Mouse (Mus musculus) retina, postnatal 7 days (tissue): ENCODE data around the gene Btbd3.
"Not testable (repeated sequence)": the region's sequence is repeated elsewhere in the genome, so short reads cannot be mapped to it uniquely, and the experiment has no call there.

Source experiments
- DNase-seq: peaks from one replicate; pipeline ENCODE4 v3.0.0-alpha.2; 2012; ENCODE audit warnings: low read depth, low spot score

Btbd3 gene

DNA sequence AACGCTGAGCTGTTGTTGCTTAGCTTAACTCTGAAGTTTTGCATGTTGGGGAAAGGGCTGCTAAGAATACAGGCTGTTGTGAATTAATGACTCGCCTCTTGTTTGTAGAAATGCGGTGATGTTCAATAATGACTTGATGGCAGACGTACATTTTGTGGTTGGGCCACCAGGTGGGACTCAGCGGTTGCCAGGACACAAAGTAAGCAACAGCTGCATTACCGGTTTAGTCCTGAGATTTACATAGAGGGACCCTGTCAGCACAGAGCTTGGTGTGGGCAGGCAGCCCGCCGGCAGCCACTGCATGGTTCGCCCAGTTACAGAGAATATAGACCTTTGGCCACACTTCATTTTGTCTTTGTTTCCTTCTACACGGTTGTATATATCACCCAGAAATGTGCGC is 23.3 kb downstream of the Btbd3 start:
- no peak for DNase-seq

DNA sequence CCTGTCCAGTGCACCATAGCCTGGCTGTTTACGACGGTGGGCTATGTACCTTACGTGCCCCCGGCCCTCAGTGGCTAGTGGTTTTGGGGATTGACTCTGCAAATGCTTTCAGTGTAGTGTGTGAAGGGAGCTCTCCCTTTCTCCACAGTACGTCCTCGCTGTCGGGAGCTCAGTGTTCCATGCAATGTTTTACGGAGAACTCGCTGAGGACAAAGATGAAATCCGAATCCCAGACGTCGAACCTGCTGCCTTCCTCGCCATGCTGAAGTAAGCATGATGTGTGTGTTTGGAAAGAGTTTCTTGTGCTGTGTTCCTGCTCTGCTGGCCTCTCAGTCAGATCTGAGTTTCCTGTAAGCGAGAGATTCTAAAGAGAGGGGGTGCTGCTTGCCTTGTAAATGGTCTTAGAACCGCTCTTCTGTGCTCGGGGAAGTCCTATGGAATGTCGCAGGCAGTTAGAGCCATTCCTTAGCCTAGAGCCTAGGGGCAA is 23.9 kb downstream of the Btbd3 start:
- no peak for DNase-seq

DNA sequence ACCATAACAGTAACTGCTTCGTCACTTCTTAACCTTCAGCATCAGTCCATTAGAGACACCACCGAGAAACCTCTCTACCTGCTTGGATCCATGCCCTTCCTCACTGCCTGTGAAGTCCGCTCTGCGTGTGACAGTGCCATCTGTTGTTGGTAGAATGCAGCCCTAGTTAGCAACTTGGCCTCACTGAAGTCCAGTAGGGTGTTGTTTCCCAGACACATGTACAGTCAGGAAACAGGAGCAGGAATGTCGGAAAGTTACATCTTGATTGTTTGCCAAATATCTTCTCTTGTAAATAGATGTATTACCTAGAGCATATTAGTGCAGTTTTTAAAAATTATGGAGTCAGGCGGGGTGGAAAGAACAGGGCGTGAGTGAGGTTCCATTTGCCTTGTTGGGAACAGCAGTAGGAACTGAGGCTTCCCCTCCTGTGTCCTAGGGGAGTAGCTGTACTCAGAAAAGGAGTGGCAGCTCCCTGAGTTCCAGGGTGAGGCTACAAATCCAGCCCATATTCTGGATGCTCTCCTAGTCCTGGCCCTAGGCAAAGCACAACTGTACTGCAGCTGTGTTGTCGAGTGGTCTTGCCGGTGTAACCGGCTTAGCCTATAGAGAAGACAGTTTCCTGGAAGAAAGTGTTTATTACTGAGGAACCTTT is 25.3 kb downstream of the Btbd3 start:
- no peak for DNase-seq

DNA sequence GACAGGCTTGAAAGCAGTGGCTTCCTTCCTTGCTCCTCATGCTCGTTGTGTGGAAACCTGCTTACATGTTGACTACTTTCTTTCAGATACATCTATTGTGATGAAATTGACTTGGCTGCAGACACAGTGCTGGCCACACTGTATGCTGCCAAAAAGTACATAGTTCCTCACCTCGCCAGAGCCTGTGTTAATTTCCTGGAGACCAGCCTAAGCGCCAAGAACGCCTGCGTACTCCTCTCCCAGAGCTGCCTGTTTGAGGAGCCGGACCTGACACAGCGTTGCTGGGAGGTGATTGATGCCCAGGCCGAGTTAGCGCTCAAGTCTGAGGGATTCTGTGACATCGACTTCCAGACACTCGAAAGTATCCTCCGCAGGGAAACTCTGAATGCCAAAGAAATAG is 27.0 kb downstream of the Btbd3 start:
- no peak for DNase-seq

DNA sequence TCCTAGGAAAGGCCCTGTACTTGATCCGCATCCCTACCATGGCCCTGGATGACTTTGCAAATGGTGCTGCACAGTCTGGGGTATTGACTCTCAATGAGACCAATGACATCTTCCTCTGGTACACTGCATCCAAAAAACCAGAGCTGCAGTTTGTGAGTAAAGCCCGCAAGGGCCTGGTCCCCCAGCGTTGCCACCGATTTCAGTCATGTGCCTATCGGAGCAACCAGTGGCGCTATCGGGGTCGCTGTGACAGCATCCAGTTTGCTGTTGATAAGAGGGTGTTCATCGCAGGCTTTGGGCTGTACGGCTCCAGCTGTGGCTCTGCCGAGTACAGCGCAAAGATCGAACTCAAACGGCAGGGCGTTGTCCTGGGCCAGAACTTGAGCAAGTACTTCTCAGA is 27.5 kb downstream of the Btbd3 start:
- DNase-seq: no peak

DNA sequence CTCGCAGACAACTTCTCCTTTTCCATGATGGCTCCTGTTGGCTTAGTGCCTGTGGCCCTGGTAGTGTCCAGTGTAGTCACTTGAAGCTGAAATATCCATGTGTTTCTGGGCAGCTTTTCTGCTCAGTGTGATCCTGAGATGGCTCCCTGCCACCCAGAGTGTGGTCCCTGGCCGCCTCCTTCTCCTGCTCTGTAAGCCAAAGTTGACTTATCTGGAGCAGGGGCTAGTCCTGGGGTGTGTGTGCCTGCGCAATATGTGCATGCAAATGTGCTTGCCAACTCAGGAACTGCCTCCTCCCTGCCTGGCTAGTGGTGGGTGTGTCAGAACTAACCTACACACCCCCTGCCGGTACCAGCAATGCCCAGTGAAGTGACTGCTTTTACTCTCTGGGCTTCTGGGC is 29.4 kb downstream of the Btbd3 start:
- no peak for DNase-seq

DNA sequence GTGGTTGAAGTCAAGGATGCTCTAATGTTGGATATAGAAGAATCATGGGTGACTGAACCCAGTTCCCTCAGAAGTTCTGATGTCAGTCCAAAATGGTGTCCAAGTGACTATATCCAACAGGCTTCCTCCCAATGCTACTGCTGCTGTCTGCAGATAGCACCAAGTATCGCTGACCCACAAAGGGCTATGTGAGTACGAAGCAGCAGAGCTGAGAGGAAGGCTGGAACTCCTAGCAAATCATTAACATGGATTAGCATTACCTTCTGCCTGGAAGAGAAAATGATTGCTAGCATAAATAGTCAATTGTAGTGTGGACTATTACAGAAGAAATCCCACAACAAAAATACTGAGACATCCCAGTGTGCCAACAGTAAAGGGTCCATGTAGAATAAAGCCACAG is 33.8 kb downstream of the Btbd3 start:
- DNase-seq: no peak

DNA sequence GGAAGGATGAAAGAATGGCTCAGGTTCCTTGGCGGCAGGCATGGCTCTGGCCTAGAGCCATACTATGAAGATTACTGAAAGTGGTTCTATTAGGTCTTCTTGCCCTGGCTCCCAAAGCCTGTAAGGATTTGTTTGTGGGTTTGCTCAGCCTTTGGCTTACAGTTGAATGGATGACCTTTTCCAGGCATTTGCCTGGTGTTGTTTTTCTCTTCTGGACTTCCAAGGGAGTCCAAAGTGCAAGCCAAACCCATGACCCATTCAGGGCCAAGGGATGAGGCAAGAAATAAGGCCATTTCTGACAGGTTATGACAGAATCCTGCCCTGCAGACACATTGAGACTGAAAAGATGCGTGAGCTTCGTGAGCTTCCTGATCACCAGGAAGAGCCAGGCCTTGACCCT is 37.9 kb downstream of the Btbd3 start:
- no peak for DNase-seq

DNA sequence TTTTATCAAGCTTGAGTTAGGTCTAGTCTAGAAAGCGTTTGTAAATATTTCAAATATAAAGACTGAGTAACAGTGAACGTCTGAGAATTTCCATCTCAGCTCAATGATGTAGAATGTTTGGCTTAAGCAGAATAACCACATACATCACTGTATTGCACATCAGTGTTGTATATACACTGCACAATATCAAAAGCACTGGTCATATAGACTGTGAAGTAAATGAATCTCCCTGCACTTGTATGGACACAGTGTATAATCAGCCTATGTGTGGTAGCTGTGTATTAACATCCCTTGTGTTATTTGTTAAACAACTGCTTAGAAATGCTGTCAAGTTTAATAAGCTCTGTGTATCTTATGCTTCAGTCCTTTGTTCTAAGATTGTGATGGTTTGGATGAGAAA is 49.9 kb downstream of the Btbd3 start:
- no peak for DNase-seq

DNA sequence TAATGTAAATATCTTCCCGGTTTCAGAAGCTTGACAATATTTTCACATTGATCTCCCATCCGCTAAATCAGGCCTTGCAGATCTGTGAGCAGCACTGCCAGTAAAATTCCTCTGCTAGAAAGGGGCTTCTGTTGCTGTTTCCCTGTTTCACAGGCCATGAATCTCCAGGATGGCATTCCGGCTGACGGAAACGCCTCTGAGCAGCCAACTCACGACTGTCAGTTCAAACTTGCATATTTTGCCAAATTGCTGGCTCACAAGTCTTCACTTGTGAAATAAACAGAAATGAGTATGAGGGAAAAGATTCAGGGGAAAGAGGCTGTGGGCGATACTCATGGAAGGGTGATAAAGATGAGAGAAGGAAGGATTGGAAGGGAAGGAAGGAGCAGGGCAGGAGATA is 59.3 kb downstream of the Btbd3 start:
- no peak for DNase-seq

DNA sequence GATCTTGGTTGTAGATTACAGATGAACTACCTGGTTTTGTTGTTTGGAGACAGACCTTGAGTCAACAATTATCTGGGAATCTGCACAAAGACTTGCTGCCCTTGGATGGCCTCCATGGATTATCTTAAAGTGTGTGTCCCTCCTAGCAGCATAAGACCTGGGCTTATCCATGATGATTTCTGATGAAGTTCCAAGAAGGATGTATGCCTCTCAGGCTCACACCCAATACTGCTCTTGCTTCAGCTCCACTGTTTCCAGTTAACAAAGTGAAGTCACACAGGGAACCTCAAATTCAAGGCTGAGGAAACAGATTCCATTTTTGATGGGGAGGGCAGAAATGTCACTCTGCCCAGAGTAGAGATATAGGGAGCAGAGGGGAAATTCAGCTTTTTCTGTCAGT is 64.0 kb downstream of the Btbd3 start:
- no peak for DNase-seq

DNA sequence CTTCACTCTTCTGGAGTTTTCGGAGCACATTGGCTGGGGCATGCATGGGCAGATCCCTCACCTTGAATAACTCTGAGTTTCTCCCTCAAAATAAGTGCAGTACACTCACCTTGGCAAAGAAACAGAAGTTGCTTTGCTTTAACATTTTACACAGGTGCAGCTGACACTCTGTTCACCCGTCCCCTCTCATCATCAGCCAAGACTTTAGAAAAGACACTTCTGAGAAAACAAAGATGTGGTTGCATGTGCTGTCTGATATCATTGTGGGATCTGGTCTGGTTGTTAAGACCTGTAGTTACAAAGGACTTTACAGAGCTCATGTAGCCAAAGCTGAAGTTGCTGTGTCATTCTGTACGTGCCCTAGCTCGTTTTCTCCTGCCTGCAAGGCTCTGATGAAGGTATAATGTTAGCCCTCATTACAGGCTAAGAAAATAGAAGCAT is 64.7 kb downstream of the Btbd3 start:
- no peak for DNase-seq

DNA sequence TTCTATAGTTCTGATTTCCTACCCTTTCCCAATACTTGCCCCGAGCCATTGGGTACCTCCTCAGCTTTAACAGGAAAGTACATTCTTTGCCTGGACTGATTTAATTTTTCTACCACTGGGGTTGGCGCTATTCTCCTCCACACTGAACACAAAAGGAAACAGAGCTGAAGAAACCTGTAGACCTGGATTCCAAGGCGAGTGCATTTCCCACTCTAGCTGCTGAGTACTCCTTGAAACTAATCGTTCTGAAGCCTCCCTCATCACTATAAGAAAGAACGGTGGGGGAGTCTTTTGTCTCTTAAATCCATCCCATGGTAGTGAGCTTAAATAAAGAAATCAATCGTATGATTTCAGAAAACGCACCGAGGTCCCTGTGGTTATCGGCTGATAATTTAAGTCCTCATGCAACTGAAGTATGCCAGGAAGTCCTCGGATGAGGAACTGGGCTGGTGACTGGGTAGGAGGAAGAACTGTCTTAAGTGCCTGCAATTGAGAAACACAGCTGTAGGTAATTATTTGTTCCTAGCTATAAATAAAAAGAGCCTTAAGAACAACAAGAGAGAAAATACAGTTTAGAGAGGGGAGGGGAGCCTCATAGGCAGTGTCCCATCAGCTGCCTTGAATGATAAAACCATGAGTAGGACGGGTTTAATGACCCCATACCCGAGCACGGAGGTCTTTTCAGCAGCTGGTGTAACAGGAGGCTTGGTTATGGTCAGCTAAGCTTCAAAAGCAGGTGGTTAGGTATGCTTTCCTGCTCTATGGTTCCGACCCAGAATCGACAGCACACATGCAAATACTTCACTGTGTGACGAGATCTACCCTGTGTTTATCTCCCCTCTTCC is 66.1 kb downstream of the Btbd3 start:
- DNase-seq: no peak

DNA sequence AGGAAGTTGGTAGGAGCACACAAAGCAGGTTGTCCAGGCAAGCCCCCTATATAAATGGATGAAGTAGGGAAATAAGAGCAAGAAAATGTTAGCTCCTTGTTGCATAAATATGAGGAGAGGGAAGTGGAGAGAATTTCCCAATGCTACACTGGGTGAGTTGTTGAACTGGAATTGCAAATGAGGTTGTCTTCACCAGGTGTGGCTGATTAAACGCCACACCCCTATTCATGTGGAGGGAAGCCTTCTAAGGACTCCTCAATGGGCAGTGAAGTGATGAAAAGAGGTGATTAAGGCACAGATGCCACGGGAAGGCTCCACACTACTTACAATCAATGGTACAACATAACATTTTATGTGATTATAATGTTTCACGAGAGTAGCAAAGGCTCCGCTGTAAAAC is 70.0 kb downstream of the Btbd3 start:
- no peak for DNase-seq

DNA sequence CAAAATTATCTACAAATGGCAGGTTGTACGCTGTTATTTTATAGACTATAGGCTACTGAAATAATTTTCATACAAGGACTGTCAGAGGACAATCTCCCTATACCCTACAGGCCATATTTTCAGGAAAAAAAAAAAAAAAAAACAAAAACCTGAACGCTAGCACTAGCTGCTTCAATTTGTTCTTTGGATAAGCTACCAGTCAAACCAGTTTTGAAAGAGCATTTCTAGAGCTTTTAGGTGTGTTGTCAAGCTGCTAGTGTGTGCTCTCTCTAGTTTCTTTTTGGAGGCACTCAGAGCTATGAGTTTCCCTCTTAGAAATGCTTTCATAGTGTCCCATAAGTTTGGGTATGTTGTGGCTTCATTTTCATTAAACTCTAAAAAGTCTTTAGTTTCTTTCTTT is 77.8 kb downstream of the Btbd3 start:
- DNase-seq: not testable (repeated sequence)

DNA sequence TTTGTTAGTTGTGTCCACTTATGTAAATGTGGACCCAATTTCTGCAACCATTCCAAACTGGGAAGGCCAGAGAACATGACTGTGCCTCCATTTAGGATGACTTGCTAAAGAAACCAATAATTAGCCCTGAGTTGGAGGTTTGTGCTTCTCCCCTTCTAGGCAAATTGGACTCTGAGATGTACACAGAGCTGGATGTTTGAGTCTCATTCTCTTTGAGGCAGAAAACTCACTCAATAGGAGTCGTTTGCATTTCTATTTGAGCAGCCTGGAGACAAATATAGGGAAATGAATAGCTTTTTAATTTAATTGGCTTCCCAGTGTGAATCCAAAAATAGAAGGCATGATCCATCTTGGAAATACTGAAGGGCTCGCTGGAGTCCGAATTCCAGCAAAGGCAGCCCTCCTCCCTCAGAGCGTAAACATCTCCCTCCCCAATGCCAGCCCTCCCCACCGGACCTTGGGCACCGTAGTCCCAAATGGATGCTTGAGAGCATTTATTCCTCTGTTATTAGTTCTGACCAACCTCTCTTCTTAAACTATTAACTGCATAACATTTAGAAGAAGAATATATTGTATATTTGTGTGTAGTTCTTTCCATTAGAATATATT is 81.6 kb downstream of the Btbd3 start:
- DNase-seq: no peak

DNA sequence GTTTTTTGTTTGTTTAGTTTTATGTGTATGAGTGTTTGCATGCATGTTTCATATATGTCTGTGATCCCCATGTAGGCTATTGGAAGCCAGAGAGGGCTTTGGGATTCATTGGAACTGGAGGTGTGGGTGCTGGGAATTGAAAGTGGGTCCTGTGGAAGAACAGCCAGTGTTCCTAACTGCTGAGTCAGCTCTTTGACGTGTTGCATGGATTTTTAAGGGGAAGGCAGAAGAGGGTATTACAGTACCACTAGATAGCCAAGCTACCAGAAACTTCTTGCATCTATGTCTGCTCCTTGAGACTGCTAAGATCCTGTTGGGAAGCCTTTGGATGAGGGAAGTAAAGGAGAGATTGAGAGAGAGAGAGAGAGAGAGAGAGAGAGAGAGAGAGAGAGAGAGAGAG is 82.2 kb downstream of the Btbd3 start:
- DNase-seq: no peak

DNA sequence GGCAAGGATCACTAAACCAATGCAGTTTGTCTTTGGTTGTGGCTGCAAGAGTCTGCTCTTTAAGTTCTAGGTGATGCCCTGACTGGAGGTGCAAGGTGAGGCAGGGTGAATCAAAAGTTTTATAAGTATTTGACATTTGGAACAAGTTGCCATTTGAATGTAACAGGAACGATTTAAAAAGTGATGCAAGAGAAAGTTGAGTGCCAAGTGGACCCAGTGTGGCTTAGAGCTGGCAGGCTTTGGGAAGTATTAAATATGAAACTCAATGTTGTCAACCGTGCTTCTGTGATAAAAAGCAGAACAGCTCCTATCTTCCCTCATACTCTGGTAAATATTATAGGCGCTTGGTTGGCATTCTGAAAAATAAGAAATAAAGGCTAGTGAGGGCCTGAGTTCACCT is 99.0 kb downstream of the Btbd3 start:
- no peak for DNase-seq

DNA sequence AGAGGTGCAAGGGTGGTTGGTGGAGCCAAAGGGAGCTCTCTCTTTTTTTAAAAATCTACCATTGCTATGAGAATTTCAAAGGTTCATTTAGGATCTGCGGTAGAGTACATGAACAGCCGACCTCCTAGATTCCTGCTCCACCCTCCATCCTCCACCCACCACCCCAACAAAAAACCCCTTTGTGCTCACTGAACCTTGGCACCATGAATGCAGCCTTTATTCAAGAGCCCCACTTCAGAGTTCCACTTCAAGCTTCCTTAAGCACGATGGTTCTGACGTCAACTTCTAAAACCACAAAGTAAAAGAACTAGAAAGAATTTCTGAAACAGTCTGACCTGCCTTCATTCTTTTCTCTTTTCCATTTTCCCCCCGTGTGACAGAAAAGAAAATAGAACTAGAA is 106.1 kb downstream of the Btbd3 start:
- DNase-seq: no peak

DNA sequence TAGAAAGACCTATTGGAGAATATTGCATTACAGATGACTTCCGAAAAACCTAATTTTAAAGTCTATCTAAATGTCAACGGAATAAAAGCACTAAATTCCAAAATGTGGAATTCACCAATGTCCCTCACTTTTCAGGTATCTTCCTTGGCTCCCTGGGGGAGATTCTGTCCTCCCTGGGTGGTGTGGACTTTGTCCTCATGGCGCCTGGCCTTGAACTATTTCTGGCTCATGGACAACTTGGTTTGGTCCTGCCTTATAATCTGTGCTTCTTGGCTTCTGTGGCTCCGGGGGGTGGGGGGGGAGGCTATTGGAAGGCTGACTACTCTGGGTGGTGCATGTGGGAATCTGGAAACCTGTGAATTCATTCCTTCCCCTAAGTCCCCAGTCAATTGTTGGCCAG is 109.0 kb downstream of the Btbd3 start:
- no peak for DNase-seq

DNA sequence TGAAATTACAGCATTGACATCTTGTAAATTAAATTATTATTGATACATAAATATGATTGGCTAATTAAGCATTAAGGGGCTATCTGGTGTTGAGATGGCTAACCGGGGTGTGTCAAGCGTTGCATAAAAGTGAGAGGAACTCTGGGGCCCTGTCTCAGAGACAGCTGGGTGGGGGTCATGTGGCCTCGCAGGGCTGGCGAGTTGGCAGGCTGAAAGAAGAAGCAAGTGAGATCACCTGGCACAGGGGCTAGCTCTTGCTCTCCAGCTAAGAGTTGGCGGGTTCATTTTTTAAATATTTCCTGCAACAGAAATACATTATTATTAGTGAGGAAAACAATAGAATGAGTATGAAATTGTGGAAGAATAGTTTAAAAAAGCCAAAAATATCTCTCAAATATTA is 118.2 kb downstream of the Btbd3 start:
- no peak for DNase-seq

DNA sequence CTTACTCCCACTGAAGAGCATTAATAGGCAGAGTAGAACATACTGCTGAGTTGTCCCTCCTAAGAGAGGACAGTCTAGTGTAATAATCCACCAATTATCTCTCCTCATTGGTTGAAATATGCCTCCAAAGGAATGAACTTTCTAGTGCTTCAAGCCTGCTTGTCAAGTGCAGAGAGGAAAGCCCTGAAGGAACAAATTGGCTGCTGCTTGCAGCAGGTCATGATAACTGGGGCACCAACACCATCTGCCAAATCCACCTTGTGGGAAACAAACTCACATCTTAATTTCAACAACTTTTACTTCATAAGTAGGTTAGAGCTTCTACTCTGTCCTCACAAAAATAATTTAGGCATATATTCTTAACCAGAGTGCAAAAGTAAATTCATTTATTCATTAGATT is 122.5 kb downstream of the Btbd3 start:
- DNase-seq: no peak

DNA sequence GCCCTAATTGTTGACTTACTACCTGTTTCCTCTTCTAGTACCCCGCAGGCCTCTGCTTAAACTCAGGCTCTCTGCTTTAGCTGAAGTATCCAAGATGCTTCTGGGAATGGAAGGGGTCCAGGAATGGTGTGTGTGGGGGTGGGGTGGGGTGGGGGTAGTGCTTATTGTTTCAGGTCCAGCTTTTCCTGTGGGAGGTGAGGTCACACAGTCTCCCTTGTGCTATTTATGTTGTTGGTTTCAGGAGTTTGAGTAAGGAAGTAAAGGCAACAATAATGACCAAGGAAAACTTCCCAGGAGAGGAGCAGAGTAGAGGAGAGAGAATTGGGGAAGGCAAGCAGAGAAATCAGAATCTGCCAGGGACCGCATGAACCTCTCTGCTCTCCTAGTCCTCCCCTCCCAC is 128.4 kb downstream of the Btbd3 start:
- no peak for DNase-seq
